Mouse (Mus musculus) embryonic facial prominence, embryonic 14.5 days (tissue): ENCODE data around the gene Fabp6. TPM values are rescaled to one million over a fixed set of nuclear protein-coding genes. Genes with fewer than 3 reads are reported as not detected.
A peak's percentile ranks its signal among the peaks of the same experiment; 100 is the strongest.

Source experiments
- ATAC-seq: fragments of 200-750 bp; cut with Nextera tagmentation; 2 replicates; pipeline ENCODE4 v1.8.0; 2017; ENCODE audit warnings: low read depth, moderate number of reproducible peaks, moderate TSS enrichment
- DNase-seq: peaks from one replicate; pipeline ENCODE4 v3.0.0-alpha.2; 2015; ENCODE audit warnings: low spot score
- H3K27ac ChIP-seq: fragments of 300-500 bp; sonication (generic); replicated peaks from 2 replicates; pipeline ENCODE4 v1.5.1; 2014; ENCODE audit warnings: low read depth, mild to moderate bottlenecking, low read length, moderate library complexity
- H3K27me3 ChIP-seq: fragments of 300-500 bp; sonication (generic); replicated peaks from 2 replicates; pipeline ENCODE4 v1.6.1; 2014; ENCODE audit warnings: low read length; ENCODE audit not compliant: control insufficient read depth, insufficient read depth
- H3K36me3 ChIP-seq: fragments of 300-500 bp; sonication (generic); 2 replicates; pipeline ENCODE4 v1.6.1; 2014; ENCODE audit warnings: low read length, mixed read lengths; ENCODE audit not compliant: control insufficient read depth, insufficient read depth
- H3K4me1 ChIP-seq: fragments of 300-500 bp; sonication (generic); 2 replicates; pipeline ENCODE4 v1.6.1; 2014; ENCODE audit warnings: antibody characterized with exemption, low read length; ENCODE audit not compliant: control insufficient read depth, insufficient read depth
- H3K4me2 ChIP-seq: fragments of 300-500 bp; sonication (generic); 2 replicates; pipeline ENCODE4 v1.6.1; 2014; ENCODE audit warnings: low read depth, mild to moderate bottlenecking, low read length, moderate library complexity, mixed read lengths
- H3K4me3 ChIP-seq: fragments of 300-500 bp; sonication (generic); 2 replicates; pipeline ENCODE4 v1.5.1; 2014; ENCODE audit warnings: low read depth, mild to moderate bottlenecking, low read length
- H3K9ac ChIP-seq: fragments of 300-500 bp; sonication (generic); 2 replicates; pipeline ENCODE4 v1.6.1; 2014; ENCODE audit warnings: low read depth, mild to moderate bottlenecking, low read length, moderate library complexity, mixed read lengths
- H3K9me3 ChIP-seq: fragments of 300-500 bp; sonication (generic); 2 replicates; pipeline ENCODE4 v1.6.1; 2016; ENCODE audit warnings: low read length; ENCODE audit not compliant: control insufficient read depth
- WGBS: fragments of 180-500 bp; shearing (Covaris S2); extraction: QIAGEN DNeasy Blood & Tissue Kit; methylation state at CpG from one replicate; pipeline ENCODE4 v1.1.7; 2014; 5-methylcytosine and 5-hydroxymethylcytosine counted together
- polyA plus RNA-seq: library from polyadenylated mRNA; unstranded; fragments of >200 nt; fragmentation: Nextera tagmentation; extraction: Ambion mirVana; gene quantifications from 2 replicates; pipeline ENCODE4 v1.2.1, GENCODE M21; 2014

Fabp6 gene
- polyA plus RNA-seq, 1 experiment from 2014 or later: not detected

- Histone ChIP-seq H3K27ac (no peak overlapping the region), H3K4me3 (no peak overlapping the region), H3K9me3 (no peaks in the 10 kb centered on the region), H3K27me3 (no peaks in the 10 kb centered on the region), H3K4me1 (peaks cover 9% of the 10 kb centered on the region), H3K9ac (no peak overlapping the region), H3K4me2 (no peak overlapping the region), H3K36me3 (no peaks in the 10 kb centered on the region; the same call in 1 of the 2 replicates)
- DNase-seq (no peak), ATAC-seq (peak; percentile 35)
- 53% methylated on average over 11 of the region's 11 CpGs for whole genome bisulfite sequencing
Observed at GRCm38 (mm10) chr11:43577713-43578478, 23.4 kb downstream of the Fabp6 start.

GRCm38 (mm10) chr11:43575376-43576151, 25.8 kb downstream of the Fabp6 start:
- H3K4me2 ChIP-seq: no peak overlapping the region
- peak; percentile 62 for ATAC-seq
- peak; percentile 31 for DNase-seq
- peaks cover 9% of the 10 kb centered on the region for H3K4me1 ChIP-seq
- H3K9me3 ChIP-seq: no peaks in the 10 kb centered on the region
- H3K36me3 ChIP-seq: no peaks in the 10 kb centered on the region; the same call in 1 of the 2 replicates
- no peak overlapping the region; the same call in none of the 2 replicates for H3K9ac ChIP-seq
- no peaks in the 10 kb centered on the region for H3K27me3 ChIP-seq
- no peak overlapping the region for H3K4me3 ChIP-seq
- H3K27ac ChIP-seq: peak overlapping the region; percentile 46
- WGBS: 11% methylated on average over 9 of the region's 9 CpGs

GRCm38 (mm10) chr11:43575061-43575375, 26.3 kb downstream of the Fabp6 start:
- ATAC-seq (peak; percentile 17; the same call in 1 of the 2 replicates), DNase-seq (no peak)
- WGBS: 20% methylated on average over 3 of the region's 3 CpGs
- Histone ChIP-seq H3K9ac (no peak overlapping the region), H3K4me2 (no peak overlapping the region), H3K36me3 (no peaks in the 10 kb centered on the region; the same call in 1 of the 2 replicates), H3K27ac (peak overlapping the region; percentile 46; the same call in 1 of the 2 replicates), H3K27me3 (no peaks in the 10 kb centered on the region), H3K4me3 (no peak overlapping the region), H3K9me3 (no peaks in the 10 kb centered on the region), H3K4me1 (peaks cover 9% of the 10 kb centered on the region)

- H3K4me1 ChIP-seq: peaks cover 6% of the 10 kb centered on the region
- no peak overlapping the region for H3K9ac ChIP-seq
- no peaks in the 10 kb centered on the region for H3K9me3 ChIP-seq
- ATAC-seq (peak; percentile 56; the same call in 1 of the 2 replicates), DNase-seq (peak; percentile 76)
- H3K27me3 ChIP-seq: no peaks in the 10 kb centered on the region
- 64% methylated on average over 11 of the region's 11 CpGs for WGBS
- H3K36me3 ChIP-seq: no peaks in the 10 kb centered on the region
- H3K4me3 ChIP-seq: no peak overlapping the region
- H3K4me2 ChIP-seq: no peak overlapping the region
- H3K27ac ChIP-seq: peak overlapping the region; percentile 73
Observed at GRCm38 (mm10) chr11:43569595-43569994, 31.7 kb downstream of the Fabp6 start.

- WGBS: 86% methylated on average over 5 of the region's 5 CpGs
- H3K9ac ChIP-seq: no peak overlapping the region
- DNase-seq: no peak
Observed at GRCm38 (mm10) chr11:43569188-43569587, 32.2 kb downstream of the Fabp6 start.

GRCm38 (mm10) chr11:43568263-43568662, 33.1 kb downstream of the Fabp6 start:
- no peaks in the 10 kb centered on the region for H3K27me3 ChIP-seq

More at GRCm38 (mm10) chr11:43569188-43569587, 32.2 kb downstream of the Fabp6 start:
- no peaks in the 10 kb centered on the region for H3K27me3 ChIP-seq
- peaks cover 6% of the 10 kb centered on the region for H3K4me1 ChIP-seq
- no peaks in the 10 kb centered on the region for H3K9me3 ChIP-seq
- H3K4me2 ChIP-seq: no peak overlapping the region
- no peak overlapping the region for H3K4me3 ChIP-seq
- peak overlapping the region; percentile 73 for H3K27ac ChIP-seq
- H3K36me3 ChIP-seq: no peaks in the 10 kb centered on the region
- no peak for ATAC-seq

GRCm38 (mm10) chr11:43566696-43567095, 34.6 kb downstream of the Fabp6 start:
- 41% methylated on average over 4 of the region's 5 CpGs for WGBS
- no peaks in the 10 kb centered on the region for H3K36me3 ChIP-seq
- ATAC-seq: no peak
- no peak overlapping the region for H3K9ac ChIP-seq
- peak overlapping the region; percentile 18; the same call in 1 of the 2 replicates for H3K27ac ChIP-seq
- no peak for DNase-seq
- H3K4me3 ChIP-seq: no peak overlapping the region
- H3K9me3 ChIP-seq: no peaks in the 10 kb centered on the region
- no peaks in the 10 kb centered on the region for H3K27me3 ChIP-seq
- peaks cover 8% of the 10 kb centered on the region for H3K4me1 ChIP-seq
- H3K4me2 ChIP-seq: no peak overlapping the region

More at GRCm38 (mm10) chr11:43568263-43568662, 33.1 kb downstream of the Fabp6 start:
- Histone ChIP-seq H3K9ac (no peak overlapping the region), H3K27ac (no peak overlapping the region), H3K9me3 (no peaks in the 10 kb centered on the region), H3K36me3 (no peaks in the 10 kb centered on the region), H3K4me2 (no peak overlapping the region), H3K4me1 (peaks cover 8% of the 10 kb centered on the region), H3K4me3 (no peak overlapping the region)
- no peak for ATAC-seq
- no peak for DNase-seq
- 63% methylated on average over 5 of the region's 5 CpGs for WGBS

- peak; percentile 55 for DNase-seq
- H3K27me3 ChIP-seq: no peaks in the 10 kb centered on the region
Observed at GRCm38 (mm10) chr11:43565852-43566251, 35.5 kb downstream of the Fabp6 start.

More at GRCm38 (mm10) chr11:43565852-43566251, 35.5 kb downstream of the Fabp6 start:
- no peak overlapping the region for H3K4me3 ChIP-seq
- peaks cover 8% of the 10 kb centered on the region for H3K4me1 ChIP-seq
- H3K4me2 ChIP-seq: peak overlapping the region; percentile 0; the same call in 1 of the 2 replicates
- H3K9me3 ChIP-seq: no peaks in the 10 kb centered on the region
- 7% methylated on average over 8 of the region's 8 CpGs for WGBS
- H3K9ac ChIP-seq: no peak overlapping the region
- H3K36me3 ChIP-seq: no peaks in the 10 kb centered on the region
- peak; percentile 39 for ATAC-seq
- H3K27ac ChIP-seq: 0 out of 2 replicates have a peak overlapping the region, but pooled peaks have one; percentile 9
